Mouse (Mus musculus): ENCODE results near the gene Zfp866.

The Zfp866 gene

DNA sequence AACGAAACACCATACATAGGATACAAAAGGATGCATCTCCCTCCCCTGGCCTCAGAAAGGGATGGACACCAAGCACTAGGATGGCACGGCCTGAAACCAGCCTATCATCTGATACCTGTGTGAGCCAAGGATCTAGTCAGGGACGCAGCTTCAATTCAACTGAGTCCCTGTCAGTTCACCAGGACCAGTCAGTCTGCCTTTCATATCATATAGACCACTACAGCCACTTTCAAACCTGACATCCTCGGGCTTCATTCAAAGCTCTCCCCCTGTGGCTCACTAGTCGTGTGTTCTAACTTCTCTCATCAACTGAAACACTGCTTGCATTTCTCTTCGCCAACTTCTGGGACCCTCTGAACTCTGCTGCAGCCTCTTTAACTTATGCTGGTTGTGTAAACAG lies 75.6 kb downstream of the Zfp866 start:
- no peak for DNase-seq

DNA sequence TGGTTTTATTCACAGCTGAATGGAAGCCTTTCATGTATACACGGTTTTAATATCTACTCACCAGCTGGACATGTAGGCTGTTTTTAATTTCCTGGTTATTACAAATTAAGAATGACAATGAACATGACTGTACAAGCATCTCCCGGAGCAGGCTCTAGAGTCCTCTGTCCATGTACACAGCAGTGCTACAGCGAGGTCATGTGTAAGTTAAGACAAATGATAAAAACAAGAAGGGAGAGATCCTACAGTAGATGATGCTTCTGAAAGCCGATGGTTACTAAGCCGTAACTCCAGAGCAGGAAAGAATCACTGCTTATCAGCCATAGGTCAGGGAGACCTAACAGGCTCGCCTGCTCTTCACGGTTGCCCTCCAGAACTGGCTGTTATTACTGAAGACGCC lies 77.5 kb downstream of the Zfp866 start:
- no peak for DNase-seq

Data from lung, postnatal 14 days (tissue).